Mouse (Mus musculus) Patski (cell line): ENCODE measurements at regions not wholly inside any gene's neighbourhood (a gene's known extent, or its start where the extent isn't known, plus 50 kb on each side); places are given as distances from the start of the nearest gene placed in this dataset.

ENCODE experiments used
- ATAC-seq: fragments of 100-300 bp; one replicate; pipeline ENCODE4 v1.8.0; 2021
- CTCF ChIA-PET: fragments of 350-600 bp; sonication (Branson Sonifier 250); formaldehyde crosslinking; loops from one replicate; lab custom pipeline; 2022; ENCODE audit warnings: inconsistent platforms; lab: Charles Lee
- POLR2A ChIA-PET: fragments of 350-600 bp; sonication (Branson Sonifier 250); formaldehyde crosslinking; loops from one replicate; lab custom pipeline; 2022; ENCODE audit warnings: antibody characterized with exemption, inconsistent platforms; lab: Charles Lee
- DNase-seq: peaks from one replicate; pipeline ENCODE4 v3.0.0-alpha.2; 2011; ENCODE audit warnings: low read depth, low spot score
- H3K27me3 ChIP-seq: fragments of 371-371 bp; one replicate; pipeline ENCODE4 v1.5.1; 2021
- CTCF ChIP-seq: fragments of 100-300 bp; IDR thresholded peaks from one replicate; pipeline ENCODE4 v1.5.1; 2021
- in situ Hi-C: fragments of 300-500 bp; cut with MboI; formaldehyde crosslinking; loops from 3 replicates; pipeline ENCODE4 v1.11.1; 2018; ENCODE audit warnings: low pct_unique_long_range_greater_than_20kb, mixed read lengths

DNA sequence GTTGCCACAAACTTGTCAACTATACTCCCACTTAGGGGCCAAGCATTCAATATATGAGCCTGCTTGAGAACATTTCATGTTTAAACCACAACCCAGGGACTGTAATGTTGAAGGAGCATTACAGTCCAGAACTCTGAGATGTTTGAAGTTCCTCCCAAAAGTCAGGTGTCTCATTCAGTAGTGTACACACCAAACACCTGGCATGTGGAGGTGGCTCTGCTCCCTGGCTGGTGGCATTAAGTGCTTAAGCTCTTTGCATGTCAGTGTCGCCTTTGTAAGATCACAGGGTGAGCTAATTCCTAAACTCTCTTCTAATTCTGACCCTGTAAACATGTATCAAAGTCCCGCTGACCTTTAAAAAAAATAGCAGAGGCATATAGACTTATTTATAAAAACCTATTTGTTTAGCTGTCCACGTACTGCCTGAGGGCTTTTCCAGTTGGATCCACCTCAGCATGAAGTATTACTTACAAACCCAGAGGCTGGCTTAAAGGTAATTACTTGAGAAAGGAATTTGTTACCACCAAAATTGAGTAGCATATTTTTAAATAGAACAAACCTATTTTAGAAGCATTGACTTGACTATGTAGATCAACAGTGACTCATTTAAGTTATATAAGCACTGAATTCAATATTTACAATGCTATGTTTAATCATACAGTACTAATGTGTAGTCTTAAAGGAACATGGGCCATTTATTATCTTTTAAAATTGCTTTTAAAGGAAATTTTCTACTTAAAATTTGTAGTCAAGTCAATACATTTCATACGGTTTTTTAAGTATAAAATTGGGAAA is 276.3 kb upstream of the Fermt1 start:
- CTCF ChIA-PET, result no interaction called here
- in situ Hi-C loops, result no loop called here
- no peak for TF ChIP-seq CTCF
- DNase-seq (no peak), ATAC-seq (no peak)
- POLR2A ChIA-PET, result no interaction called here
- H3K27me3 ChIP-seq, result no peaks in the 10 kb centered on the region

GRCm38 (mm10) chr2:133235175-133235920 is 289.6 kb upstream of the Fermt1 start:
- DNase-seq (no peak), ATAC-seq (no peak)
- CTCF ChIA-PET, result no interaction called here
- POLR2A ChIA-PET, result no interaction called here
- no peaks in the 10 kb centered on the region for H3K27me3 ChIP-seq
- TF ChIP-seq CTCF, result no peak
- in situ Hi-C loops, result no loop called here

DNA sequence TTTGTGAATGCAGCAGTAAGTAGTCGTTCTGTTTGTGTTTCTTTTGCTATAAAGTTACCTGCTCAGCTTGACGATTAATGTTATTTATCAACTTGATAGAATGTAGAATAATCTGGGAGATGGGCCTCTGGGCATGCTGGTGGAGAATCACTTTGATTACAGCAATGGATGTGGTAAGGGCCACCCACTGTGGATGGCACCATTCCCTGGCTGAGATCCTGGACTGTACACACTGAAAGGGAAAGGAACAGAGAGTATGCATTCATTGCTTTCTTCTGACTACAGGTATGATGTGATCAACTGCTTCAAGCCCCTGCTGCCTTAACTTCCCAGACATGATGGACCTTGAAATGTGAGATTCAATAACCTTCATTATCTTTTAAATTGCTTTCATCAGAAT is 299.8 kb upstream of the Bmp2 start:
- ChIA-PET CTCF (no interaction called here), POLR2A (no interaction called here)
- H3K27me3 ChIP-seq, result no peaks in the 10 kb centered on the region
- DNase-seq (no peak), ATAC-seq (no peak)
- no peak for TF ChIP-seq CTCF
- in situ Hi-C loops, result no loop called here

- ChIA-PET CTCF (no interaction called here), POLR2A (no interaction called here)
- ATAC-seq, result no peak
Observed at GRCm38 (mm10) chr2:133274424-133274823, 277.5 kb upstream of the Bmp2 start.

GRCm38 (mm10) chr2:133278546-133278945 is 273.4 kb upstream of the Bmp2 start:
- ATAC-seq, result no peak
- in situ Hi-C loops, result no loop called here
- CTCF ChIA-PET, result no interaction called here
- TF ChIP-seq CTCF, result no peak
- no peak for DNase-seq
- POLR2A ChIA-PET, result no interaction called here
- no peaks in the 10 kb centered on the region for H3K27me3 ChIP-seq

More at GRCm38 (mm10) chr2:133274424-133274823, 277.5 kb upstream of the Bmp2 start:
- in situ Hi-C loops, result no loop called here
- no peak for DNase-seq
- no peaks in the 10 kb centered on the region for H3K27me3 ChIP-seq
- no peak for TF ChIP-seq CTCF

GRCm38 (mm10) chr2:133279275-133279674 is 272.7 kb upstream of the Bmp2 start:
- in situ Hi-C loops, result no loop called here
- no peak for TF ChIP-seq CTCF
- DNase-seq, result no peak
- POLR2A ChIA-PET, result no interaction called here
- H3K27me3 ChIP-seq, result no peaks in the 10 kb centered on the region
- CTCF ChIA-PET, result no interaction called here
- ATAC-seq, result no peak

- ATAC-seq (no peak), DNase-seq (no peak)
- POLR2A ChIA-PET, result no interaction called here
- in situ Hi-C loops, result no loop called here
- TF ChIP-seq CTCF, result no peak
- H3K27me3 ChIP-seq, result no peaks in the 10 kb centered on the region
- CTCF ChIA-PET, result interaction anchor here (0.8 kb wide), 1 partner anchor 15 kb away, joined by 3 read pairs; no protein-coding TSS in a partner anchor
Observed at GRCm38 (mm10) chr2:133282692-133283091, 269.3 kb upstream of the Bmp2 start.

GRCm38 (mm10) chr2:133283709-133284108 is 268.2 kb upstream of the Bmp2 start:
- no peak for TF ChIP-seq CTCF
- in situ Hi-C loops, result no loop called here
- no peak for ATAC-seq
- CTCF ChIA-PET, result interaction anchor here (0.8 kb wide), 1 partner anchor 16 kb away, joined by 3 read pairs; no protein-coding TSS in a partner anchor
- H3K27me3 ChIP-seq, result no peaks in the 10 kb centered on the region
- DNase-seq, result no peak
- POLR2A ChIA-PET, result no interaction called here

- CTCF ChIA-PET, result no interaction called here
- POLR2A ChIA-PET, result no interaction called here
- TF ChIP-seq CTCF, result no peak
- DNase-seq (no peak), ATAC-seq (no peak)
- no peaks in the 10 kb centered on the region for H3K27me3 ChIP-seq
- in situ Hi-C loops, result no loop called here
Observed at GRCm38 (mm10) chr2:133294136-133294535, 257.8 kb upstream of the Bmp2 start.

- no peak for TF ChIP-seq CTCF
Observed at GRCm38 (mm10) chr2:133305936-133306335, 246.0 kb upstream of the Bmp2 start.

GRCm38 (mm10) chr2:133311001-133311400 is 241.0 kb upstream of the Bmp2 start:
- POLR2A ChIA-PET, result no interaction called here
- ATAC-seq (no peak), DNase-seq (no peak)
- TF ChIP-seq CTCF, result no peak
- peaks cover 3% of the 10 kb centered on the region for H3K27me3 ChIP-seq
- CTCF ChIA-PET, result no interaction called here
- in situ Hi-C loops, result no loop called here

More at GRCm38 (mm10) chr2:133305936-133306335, 246.0 kb upstream of the Bmp2 start:
- in situ Hi-C loops, result no loop called here
- ChIA-PET CTCF (no interaction called here), POLR2A (no interaction called here)
- DNase-seq, result no peak
- H3K27me3 ChIP-seq, result peaks cover 3% of the 10 kb centered on the region
- no peak for ATAC-seq
